Mouse (Mus musculus) spleen, adult 18-20 months (tissue): ENCODE results near the gene Snapc4.
A peak's percentile ranks its signal among the peaks of the same experiment; 100 is the strongest.

Source experiments
- DNase-seq, 2 experiments: peaks; one replicate each; pipeline ENCODE4 v3.0.0; 2022; ENCODE audit warnings: mixed read lengths in 2 of 2

Gene Snapc4

GRCm38 (mm10) chr2:26368572-26368971, 11.9 kb downstream of the Snapc4 start:
- DNase-seq: no peak

- DNase-seq: no peak
These were observed 12.5 kb downstream of the Snapc4 start for GRCm38 (mm10) chr2:26367911-26368310.

GRCm38 (mm10) chr2:26364738-26365465, 15.6 kb downstream of the Snapc4 start:
- DNase-seq: no peak

GRCm38 (mm10) chr2:26363481-26363880, 17.0 kb downstream of the Snapc4 start:
- DNase-seq: no peak

GRCm38 (mm10) chr2:26362991-26363390, 17.5 kb downstream of the Snapc4 start:
- no peak for DNase-seq

GRCm38 (mm10) chr2:26360772-26361171, 19.7 kb downstream of the Snapc4 start, which contains the start of gene Card9:
Gene Card9 (minus strand): TSS chr2:26360918.
- DNase-seq: no peak

- DNase-seq: no peak
These were observed 20.5 kb downstream of the Snapc4 start for GRCm38 (mm10) chr2:26359983-26360382.

- DNase-seq: no peak
These were observed 21.7 kb downstream of the Snapc4 start for GRCm38 (mm10) chr2:26358667-26359320.

GRCm38 (mm10) chr2:26357484-26357883, 23.0 kb downstream of the Snapc4 start:
- DNase-seq: no peak

- DNase-seq: no peak
These were observed 23.8 kb downstream of the Snapc4 start for GRCm38 (mm10) chr2:26356678-26357077.

- DNase-seq: no peak
These were observed 24.2 kb downstream of the Snapc4 start for GRCm38 (mm10) chr2:26356231-26356630.

- no peak for DNase-seq
These were observed 26.1 kb downstream of the Snapc4 start for GRCm38 (mm10) chr2:26354401-26354800.

- DNase-seq: no peak
These were observed 27.1 kb downstream of the Snapc4 start for GRCm38 (mm10) chr2:26353066-26353980.

GRCm38 (mm10) chr2:26352291-26352910, 28.1 kb downstream of the Snapc4 start:
- DNase-seq: peak; percentile 19 to 46

- DNase-seq: peak; percentile 85 to 93
These were observed 28.8 kb downstream of the Snapc4 start, which contains the start of gene Dnlz for GRCm38 (mm10) chr2:26351358-26352290. Gene Dnlz (minus strand): TSS chr2:26352110.

- DNase-seq: no peak
These were observed 32.2 kb downstream of the Snapc4 start for GRCm38 (mm10) chr2:26348241-26348640.

GRCm38 (mm10) chr2:26342609-26343490, 37.6 kb downstream of the Snapc4 start:
- DNase-seq: no peak

- DNase-seq: no peak
These were observed 38.4 kb downstream of the Snapc4 start for GRCm38 (mm10) chr2:26342044-26342443.

- DNase-seq: no peak
These were observed 38.9 kb downstream of the Snapc4 start for GRCm38 (mm10) chr2:26341510-26341981.

GRCm38 (mm10) chr2:26339204-26339551, 41.3 kb downstream of the Snapc4 start:
- no peak for DNase-seq
